Mouse (Mus musculus) adrenal gland, postnatal 14 days (tissue): ENCODE results near the gene Inpp5f. TPM values are rescaled to one million over a fixed set of nuclear protein-coding genes. Genes with fewer than 3 reads are reported as not detected.
A peak's percentile ranks its signal among the peaks of the same experiment; 100 is the strongest.
"Not testable (repeated sequence)": the region's sequence is repeated elsewhere in the genome, so short reads cannot be mapped to it uniquely, and the experiment has no call there.

Source experiments
- DNase-seq: peaks from one replicate; pipeline ENCODE4 v3.0.0; 2021; ENCODE audit warnings: mixed read lengths
- total RNA-seq: library from RNA; stranded (reverse); gene quantifications from 2 replicates; pipeline ENCODE4 v1.2.3, GENCODE M21; 2021

Inpp5f gene
- total RNA-seq, 1 experiment from 2014 or later = 18.7 TPM

DNA sequence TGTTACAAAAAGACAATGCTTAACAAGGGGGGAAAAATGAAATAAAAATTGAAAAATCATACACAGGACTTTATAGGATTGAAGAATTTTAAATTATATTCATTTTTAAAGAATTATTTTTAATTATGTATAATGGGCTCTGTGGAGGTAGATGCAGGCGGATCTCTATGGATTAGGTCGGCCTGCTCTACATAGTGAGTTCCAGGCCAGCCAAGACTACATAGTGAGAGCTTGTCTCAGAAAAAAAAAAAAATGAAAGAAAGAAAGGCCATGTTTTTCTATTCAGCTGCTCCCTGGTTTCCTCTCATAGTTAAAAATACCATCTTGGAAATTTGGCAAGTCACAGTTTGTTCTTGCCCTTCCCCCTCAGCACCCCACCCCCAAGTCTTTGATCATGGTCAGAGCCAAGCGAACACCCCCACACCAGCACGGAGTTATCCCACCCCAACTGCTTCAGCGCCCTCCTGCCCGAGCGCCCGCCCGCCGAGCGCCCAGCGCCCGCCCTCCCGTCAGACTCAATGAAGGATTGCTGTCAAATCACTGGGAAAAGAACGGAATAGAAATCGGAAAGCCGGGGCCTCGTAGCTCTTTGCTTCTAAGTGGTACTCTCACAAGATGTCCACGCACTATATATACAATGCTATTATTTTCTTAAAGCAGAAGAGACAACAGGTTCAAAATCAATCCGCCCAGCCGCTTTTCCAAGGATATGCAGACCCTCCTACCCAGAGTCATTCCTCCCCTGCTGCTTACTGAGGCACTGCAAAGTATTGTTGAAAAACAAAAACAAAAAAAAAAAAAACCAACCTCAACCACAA is 18.8 kb upstream of the Inpp5f start:
- peak; percentile 74 for DNase-seq

DNA sequence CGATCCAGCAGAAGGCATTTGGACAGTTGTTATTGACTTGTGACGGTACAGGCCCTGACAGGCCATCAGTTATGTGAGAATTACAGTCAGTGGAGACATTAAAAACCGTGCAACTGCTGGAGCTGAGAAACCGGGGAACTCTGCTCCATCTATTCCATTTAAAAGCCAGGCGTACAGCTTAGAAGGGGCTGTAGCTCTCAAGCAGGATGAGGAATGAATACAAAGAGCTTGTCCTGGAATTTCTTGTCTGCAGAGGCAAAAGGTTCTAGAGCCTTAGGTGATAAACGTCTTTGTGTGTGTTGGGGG is 18.2 kb upstream of the Inpp5f start:
- no peak for DNase-seq

DNA sequence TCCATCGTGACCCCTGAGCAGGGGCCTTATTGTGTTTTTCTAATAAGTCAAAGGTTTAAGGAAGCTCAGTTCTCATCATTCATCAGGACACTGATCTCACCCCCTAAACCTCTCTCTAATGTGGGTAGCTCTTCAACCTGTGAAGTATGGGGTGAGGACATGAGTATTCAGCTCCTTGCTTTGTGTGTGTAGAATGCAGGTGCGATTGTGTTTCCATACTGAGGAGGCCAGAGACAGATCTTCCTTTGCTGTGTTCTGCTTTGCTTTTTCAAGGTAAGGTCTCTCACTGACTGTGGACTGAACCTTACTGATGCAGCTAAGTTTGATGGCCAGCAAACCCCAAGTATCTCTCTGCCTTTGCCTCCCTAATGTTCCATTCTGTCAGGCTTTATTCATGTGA is 14.9 kb upstream of the Inpp5f start:
- DNase-seq = no peak

DNA sequence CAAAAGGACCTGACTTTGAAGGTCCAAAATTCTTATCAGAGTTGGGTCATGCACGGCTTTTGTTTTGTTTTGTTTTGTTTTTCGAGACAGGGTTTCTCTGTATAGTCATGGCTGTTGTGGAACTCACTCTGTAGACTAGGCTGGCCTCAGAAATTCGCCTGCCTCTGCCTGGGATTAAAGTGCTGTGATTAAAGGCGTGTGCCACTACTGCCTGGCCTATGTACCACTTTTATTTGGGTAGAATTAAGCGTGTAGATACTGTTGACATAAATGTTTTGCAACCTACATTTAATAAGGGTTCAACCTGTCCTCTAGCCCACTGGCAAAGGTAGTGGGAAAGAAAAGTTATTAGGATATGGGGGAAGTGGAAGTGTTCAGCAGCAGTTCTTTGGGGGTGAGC is 12.1 kb upstream of the Inpp5f start:
- no peak for DNase-seq

DNA sequence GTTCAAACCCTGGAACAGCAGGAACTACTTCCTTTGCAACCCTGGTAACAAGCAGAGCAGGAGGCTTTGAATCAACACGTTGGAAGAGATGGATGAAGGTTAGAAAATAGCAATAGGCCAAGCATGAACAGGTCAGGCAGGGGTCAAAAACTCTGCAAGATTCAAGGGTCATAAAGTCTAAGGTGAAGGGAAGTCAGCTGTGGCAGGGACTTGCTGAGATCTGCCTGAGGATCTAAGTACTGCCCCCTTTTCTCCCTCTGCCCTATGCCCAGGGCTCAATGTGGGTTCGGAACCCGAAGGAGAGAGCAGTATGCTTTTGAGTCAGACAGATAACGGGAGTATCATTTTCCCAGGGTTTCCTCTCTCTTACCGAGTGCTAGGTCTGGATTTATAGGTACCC is 9.3 kb upstream of the Inpp5f start:
- no peak for DNase-seq

DNA sequence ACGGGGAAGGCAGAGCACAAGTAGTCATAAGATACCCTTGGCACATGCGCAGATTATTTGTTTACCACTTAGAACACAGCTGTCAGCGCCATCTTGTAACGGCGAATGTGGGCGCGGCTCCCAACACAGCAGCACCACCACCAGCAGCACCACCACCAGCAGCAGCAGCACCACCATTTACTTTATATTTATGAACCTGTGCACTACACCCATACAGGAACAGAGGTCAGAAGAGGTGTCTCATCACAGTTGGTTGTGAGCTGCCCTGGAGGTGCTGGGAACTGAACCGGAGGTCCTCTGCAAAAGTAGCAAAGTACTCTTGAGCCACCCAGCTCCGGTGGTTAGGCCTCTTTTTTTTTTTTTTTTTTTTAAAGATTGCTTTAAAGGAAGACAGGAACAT is 1.2 kb upstream of the Inpp5f start:
- not testable (repeated sequence) for DNase-seq

DNA sequence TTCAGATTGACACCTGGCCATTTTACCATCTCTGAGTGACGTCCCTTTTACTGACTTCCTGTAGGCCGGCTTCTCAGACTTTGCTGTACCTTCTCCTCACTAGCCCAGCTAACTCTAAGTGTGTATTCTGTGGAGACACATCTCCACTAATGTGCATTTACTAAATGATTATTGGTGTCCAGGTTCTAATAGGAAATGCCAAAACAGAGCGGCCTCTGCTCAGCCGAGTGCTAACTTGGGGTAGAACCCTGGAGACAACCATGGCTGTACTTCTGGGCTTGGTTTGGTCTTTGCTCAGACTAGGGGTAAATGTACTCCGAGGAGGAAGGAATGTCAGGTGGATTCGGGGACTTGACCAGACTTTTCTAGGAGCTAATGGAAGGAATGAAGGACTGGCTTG is 638 bp upstream of the Inpp5f start:
- DNase-seq = no peak

DNA sequence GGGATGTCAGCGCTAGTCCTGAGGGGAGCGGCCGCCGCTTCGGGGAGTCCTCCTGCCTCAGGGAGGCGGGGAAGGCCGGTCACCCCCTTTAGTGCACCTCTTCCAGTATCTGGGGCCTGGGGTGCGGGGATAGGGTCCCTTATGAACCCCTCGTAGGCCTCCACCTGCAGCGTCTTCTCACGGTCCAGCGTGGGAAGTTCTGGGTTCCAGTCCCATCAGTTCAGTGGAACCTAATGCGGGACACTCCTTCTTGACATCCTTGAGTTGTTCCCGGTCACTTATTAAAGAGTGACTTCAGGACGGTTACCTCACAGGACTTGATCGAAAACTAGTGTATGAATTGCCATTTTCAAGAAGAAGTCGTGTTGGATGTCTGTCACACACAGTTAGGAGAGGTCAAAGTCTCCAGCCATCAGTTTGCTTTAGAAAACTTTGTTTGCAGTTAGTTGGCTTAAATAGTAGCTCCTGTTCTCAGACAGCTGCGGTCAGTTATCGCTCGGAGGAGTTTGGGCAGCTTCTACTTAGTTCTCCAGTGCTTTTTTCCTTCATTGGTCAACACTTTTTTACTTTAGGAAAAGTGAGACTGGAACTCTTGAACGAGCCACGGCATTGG is 777 bp downstream of the Inpp5f start:
- DNase-seq = no peak

DNA sequence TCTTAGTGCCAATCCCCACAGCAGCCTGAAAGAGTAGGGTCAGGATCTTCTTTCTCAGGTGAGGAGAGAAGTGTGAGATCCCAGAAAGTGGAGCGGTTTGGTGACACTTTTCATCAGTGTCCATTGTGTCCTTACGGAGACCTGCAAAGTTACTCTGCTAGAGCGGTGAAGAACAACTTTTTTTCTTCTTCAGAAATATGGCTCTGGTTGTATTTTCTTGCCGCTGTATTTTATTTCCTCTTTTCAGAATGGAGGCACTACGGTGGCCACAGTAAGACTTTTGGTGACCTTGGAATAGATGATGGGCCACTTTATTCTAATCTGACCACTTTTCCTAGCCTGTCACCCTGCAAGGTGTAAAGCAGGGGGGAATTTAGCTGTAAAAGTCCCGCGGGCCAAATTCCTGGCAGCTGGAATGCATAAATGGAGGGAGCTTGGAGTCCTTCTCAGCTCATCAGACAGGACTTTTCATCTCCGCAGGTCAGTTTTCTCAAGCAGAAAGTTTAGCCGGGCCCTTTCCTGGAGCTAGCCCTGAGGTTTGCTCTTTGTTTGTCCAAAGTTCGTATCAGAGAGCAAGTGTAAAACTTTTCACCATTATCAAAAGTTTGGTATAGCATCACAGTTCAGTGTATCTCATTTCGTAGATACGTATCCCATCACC is 1.5 kb downstream of the Inpp5f start:
- no peak for DNase-seq

DNA sequence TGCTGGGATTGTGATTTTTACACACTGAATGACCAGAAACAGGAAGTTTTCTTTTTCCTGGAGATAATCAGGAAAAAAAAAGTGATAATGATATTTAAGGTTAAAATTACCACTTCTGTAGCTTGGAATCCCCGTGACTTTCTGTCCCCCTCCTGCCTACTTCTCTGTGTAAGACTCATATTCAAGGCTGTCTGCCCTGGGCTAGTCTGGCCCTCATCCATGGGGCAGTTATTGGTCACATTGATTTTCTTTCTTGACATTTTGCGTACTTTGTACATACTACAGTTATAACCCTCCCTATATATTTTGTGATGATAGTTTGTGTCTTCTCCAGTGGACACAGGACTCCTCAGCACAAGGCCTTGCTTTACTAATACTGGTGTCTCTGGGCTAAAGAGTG is 2.5 kb downstream of the Inpp5f start:
- DNase-seq = no peak

DNA sequence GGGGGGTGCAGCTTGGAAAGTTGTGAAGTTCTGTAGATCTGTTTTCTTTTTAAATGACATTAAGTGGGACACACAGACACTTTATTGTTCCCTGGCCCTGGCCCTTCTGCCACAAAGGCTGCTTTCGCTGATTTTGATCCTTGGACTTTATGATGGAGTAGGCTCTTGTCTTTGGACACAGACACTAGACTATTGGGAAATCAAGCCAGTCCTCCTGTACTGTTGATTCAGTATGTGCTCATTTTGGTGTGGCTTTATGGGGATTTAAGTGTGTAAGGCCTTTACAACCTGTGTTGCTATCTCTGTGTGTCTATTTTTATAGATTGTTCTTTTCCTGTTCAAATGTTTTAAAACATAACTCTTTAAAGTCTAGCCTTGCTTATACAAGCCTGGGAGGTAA is 6.5 kb downstream of the Inpp5f start:
- DNase-seq = no peak

DNA sequence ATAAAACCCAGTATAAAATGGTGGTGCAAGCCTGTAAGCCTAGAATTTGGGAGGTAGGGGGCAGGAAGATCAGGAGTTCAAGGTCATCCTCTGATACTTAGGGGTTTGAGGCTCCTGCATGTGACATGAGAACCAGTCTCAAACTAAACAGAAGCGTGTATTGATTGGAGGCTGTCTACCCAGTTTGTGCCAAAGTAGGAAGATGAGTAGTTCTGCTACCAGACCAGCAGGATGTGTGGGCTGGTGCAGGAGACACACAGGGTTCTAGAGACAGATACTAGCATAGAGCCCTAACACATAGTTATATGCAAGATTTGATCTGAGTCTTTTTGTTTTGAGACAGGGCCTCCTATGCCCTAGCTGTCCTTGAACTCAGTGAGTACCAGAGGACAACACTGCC is 9.1 kb downstream of the Inpp5f start:
- no peak for DNase-seq

DNA sequence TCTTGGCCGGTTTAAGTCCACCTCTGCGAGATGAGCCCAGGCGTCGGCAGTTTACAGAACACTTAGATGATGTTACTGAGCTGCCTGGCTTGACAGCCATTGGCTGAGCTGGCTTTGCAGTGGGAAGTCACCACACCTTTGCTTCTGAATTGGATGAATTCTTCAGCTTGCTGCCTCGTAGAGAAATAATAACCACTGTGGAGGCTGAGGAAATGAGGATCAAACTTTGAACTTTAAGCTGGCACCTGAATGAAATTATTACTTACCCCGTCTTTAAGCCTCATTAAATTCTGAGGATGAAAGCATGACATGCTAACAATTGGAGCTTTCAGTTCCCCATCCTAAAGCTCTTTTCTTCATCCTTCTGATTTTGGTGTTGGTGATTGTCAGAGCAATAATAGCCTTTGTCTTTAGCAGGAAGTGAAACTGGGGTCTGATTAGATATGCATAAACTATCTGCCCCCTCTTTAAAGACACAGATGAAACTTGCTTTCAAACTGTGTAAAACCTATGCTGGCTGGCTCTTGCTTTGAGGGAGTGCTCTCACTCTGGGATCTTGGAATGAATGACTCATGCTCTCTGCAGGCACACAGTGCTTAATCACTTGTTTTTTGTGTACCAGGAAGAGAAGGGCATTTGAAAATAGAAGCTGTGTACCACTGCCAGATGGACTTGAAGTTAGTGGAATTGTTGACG is 11.3 kb downstream of the Inpp5f start:
- peak; percentile 43 for DNase-seq

DNA sequence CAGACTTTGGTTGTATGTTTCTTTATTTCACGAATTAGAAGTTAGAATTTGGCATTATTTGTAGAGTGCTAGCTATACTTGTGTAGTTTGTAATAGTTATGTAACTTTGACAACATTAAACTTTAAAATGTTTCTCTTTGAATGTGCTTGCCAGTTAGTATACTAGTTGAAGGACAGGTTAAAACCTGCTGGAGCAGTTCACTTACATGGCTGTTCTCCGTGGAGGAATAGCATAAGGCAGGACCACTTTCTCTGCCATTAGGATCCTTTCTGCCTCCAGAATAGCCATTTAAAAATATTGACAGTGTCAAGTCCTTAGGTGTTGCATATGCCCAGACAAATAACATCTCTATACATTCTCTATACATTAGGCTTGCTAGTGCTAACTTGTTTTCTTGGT is 11.9 kb downstream of the Inpp5f start:
- no peak for DNase-seq

DNA sequence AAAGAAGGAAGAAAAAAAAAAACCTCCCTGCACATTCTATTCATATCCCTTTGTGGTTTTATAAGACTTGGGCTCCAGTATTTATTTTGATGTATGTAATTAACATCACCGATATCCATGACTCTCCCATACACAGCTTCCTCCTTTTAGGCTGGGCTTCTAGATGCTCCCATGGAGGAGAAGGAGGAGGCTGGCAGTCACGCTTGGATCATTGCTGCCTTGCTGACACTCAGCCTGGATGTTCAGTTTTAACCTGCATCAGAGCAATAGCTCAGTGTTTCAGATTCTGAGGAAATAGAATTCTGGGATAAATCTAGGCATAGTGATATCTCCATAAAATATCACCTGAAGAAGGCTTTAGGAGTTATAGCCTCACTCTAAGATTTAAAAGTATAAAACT is 14.3 kb downstream of the Inpp5f start:
- DNase-seq = no peak

DNA sequence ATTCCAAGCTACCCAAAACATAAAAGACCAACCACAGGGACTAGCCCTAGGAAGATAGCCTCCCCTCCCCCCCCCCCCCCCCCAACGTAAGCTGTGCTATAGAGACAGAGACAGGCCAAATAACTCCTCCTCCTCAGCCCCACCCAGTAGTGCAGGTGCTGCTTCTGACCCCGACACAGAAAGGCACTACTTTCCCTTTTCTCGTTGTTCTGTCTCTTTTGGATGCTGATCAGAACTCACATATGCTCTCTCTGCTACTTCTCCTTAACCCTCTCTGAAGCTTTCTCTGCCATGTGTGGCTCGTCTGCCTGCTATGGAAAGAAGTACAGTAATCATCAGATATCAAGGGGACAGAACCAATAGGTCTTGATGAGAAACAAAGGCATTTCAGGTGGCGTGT is 15.5 kb downstream of the Inpp5f start:
- no peak for DNase-seq

DNA sequence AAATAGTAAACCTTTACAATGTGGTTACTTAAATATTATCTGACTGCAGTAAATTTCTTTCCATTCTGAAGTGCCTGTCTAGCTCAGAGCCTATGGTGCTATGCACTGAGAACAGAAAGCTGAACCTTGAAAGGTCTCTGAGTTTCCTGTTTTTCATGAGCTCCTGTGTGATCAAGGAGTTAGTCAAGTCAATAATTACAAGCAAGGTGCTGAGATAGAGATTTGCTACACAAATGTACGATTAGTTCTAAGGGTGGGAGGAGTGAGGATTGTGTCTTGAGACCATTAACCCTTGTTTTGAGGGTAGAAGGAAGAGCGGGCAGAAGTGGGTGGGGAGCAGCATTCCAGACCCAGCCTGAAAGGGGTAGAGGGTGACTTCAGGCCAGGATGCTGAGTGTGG is 16.1 kb downstream of the Inpp5f start:
- no peak for DNase-seq

DNA sequence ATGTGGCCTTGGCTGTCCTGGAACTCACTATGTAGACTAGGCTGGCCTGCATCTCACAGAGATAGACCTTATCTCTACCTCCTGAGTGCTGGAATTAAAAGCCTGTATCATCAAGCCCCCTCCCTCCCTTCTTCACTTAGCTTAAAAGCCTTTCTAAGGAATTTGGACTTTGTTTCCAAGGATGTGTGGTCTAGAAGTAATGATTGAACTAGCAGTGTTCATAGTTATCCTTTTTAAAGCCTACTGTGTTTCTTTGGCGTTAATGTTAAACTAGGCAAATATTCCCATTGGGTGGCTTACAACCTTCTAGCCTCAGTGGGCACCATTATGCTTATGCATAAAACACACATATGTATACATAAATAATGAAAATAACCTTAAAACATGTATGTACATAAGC is 16.6 kb downstream of the Inpp5f start:
- DNase-seq = no peak

DNA sequence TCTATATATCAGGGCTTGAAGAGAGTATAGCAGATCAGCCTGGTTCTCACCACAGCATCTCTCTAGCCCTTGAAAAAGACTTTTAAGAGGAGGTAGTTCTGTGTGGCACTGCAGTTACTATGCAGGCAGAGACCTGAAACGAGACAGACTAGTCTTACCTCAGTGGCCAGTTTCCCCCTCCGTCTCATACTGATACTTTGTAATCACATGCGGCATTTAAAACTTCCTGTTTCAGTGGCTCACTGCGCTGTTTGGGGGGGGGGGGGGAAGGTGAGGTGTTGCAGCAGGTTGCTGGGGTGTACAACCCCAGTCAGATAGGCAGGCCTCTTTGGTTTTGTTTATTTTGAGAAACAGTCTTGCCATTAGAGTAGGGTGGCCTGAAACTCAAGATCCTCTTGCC is 22.0 kb downstream of the Inpp5f start:
- DNase-seq = peak; percentile 4

DNA sequence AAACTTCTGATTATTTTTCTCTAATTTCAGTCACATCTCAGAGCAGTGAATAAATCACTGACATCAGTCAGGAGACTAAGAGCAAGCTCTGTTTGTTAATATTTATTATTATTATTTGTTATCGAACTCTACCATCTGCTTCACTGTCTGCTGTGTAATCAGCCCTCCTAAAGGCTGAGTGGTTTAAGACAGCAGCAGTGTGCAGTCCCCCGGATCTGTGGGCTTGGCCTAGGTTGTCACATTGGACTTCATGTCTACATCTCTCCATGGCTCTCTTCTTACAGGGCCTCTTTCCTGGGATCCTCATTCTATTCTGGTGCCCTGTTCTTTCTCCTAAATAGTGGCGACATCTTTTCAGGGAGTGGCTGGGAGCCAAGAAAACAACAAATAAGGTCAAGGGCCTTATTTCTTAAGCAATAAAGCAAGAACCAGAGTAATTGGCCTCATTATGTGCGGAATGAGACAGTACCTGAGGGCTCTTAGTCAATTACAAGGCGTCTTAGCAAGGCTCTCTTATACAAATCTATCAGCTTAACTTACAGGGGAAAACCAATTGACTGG is 28.9 kb downstream of the Inpp5f start:
- peak; percentile 61 for DNase-seq

DNA sequence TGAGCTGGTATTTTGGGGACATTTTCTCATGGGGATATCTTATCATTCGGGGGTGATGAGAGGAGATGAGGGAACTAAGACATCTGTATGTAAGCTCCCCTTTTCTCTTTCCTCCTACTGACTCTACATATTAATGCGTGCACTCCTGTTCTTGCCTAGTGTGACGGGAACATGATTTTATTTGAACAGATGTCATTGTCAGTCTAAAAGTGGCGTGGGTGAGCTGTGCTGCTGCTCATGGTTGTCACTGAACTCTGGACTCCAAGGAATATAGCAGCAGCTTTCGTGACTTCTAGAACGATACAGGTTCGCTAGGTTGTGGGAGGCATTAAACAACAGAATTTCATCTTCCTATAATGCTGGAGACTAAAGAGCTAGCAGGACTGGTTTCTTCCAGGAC is 30.4 kb downstream of the Inpp5f start:
- no peak for DNase-seq

DNA sequence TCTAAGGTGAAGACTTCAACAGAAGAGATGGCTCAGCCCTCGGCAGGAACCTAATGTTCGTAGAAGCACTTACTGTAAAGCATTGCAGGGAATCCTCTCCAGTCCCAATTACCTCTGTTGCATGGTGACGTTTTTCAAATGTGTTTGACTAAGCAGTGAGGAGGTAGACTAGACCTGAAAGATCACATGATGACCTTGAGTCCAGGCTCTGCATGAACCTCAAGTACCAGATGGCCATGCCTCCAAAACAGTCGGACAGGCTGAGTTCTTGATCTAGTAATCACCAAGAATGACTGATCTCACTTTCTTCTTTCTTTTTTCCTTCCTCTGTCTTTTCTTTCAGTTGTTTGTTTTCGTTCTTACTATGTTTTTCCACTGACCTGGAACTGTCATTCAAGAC is 31.3 kb downstream of the Inpp5f start:
- DNase-seq = no peak

DNA sequence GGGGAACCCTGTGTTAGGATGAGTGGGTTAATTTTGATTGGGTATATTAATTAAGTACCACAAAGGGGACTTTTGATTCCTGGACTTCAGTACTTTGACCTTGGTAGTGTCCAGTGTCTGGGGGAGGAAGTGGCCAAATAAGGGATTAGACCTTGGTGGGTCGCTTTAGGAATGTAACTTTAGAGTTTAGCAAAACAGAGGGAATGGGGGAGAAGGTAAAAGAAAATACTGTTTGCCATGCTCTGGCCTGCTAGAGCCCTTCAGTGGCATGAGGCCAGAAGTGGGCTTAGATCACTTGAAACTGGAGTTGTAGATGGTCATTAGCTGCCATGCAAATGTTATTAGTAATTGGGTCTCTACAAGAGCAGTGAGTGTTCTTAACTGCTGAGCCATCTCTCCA is 45.8 kb downstream of the Inpp5f start:
- DNase-seq = no peak
